Mouse (Mus musculus) bone marrow macrophage, adult 2 months (primary cell): Measurements from ENCODE around the gene Eno3.

Source experiments
- CTCF ChIP-seq: IDR thresholded peaks from 2 replicates; pipeline ENCODE4 v1.5.1; 2012; ENCODE audit warnings: low read depth, mild to moderate bottlenecking, low read length, moderate library complexity
- POLR2A ChIP-seq: IDR thresholded peaks from 2 replicates; pipeline ENCODE4 v1.6.1; 2012; ENCODE audit warnings: mild to moderate bottlenecking, low read depth, low read length, borderline replicate concordance

- TF ChIP-seq CTCF (no peak), POLR2A (no peak)
Observed at GRCm38 (mm10) chr11:70615516-70616093, 41.4 kb upstream of the Eno3 start, which contains the start of gene 4930544D05Rik.
